Mouse (Mus musculus) liver, embryonic 12.5 days (tissue): ENCODE results near the gene Hes7. TPM values are rescaled to one million over a fixed set of nuclear protein-coding genes. Genes with fewer than 3 reads are reported as not detected.

Experiments
- ATAC-seq: fragments of 200-750 bp; cut with Nextera tagmentation; 2 replicates; pipeline ENCODE4 v1.8.0; 2017; ENCODE audit warnings: moderate number of reproducible peaks, mild to moderate bottlenecking, moderate library complexity
- H3K27ac ChIP-seq: fragments of 300-500 bp; sonication (generic); 2 replicates; pipeline ENCODE4 v1.5.1; 2016; ENCODE audit warnings: mild to moderate bottlenecking
- H3K27me3 ChIP-seq: fragments of 300-500 bp; sonication (generic); replicated peaks from 2 replicates; pipeline ENCODE4 v1.6.1; 2016; ENCODE audit warnings: mild to moderate bottlenecking, moderate library complexity
- H3K36me3 ChIP-seq: fragments of 300-500 bp; sonication (generic); 2 replicates; pipeline ENCODE4 v1.6.1; 2016; ENCODE audit warnings: mild to moderate bottlenecking, moderate library complexity
- H3K4me1 ChIP-seq: fragments of 300-500 bp; sonication (generic); 2 replicates; pipeline ENCODE4 v1.6.1; 2016
- H3K4me2 ChIP-seq: fragments of 300-500 bp; sonication (generic); 2 replicates; pipeline ENCODE4 v1.6.1; 2016; ENCODE audit warnings: mild to moderate bottlenecking, moderate library complexity
- H3K4me3 ChIP-seq: fragments of 300-500 bp; sonication (generic); 2 replicates; pipeline ENCODE4 v1.5.1; 2016; ENCODE audit warnings: mild to moderate bottlenecking, moderate library complexity
- H3K9ac ChIP-seq: fragments of 300-500 bp; sonication (generic); 2 replicates; pipeline ENCODE4 v1.6.1; 2016; ENCODE audit warnings: mild to moderate bottlenecking, moderate library complexity
- H3K9me3 ChIP-seq: fragments of 300-500 bp; sonication (generic); replicated peaks from 2 replicates; pipeline ENCODE4 v1.6.1; 2016; ENCODE audit warnings: mild to moderate bottlenecking, moderate library complexity
- WGBS: fragments of 180-500 bp; shearing (Covaris S2); methylation state at CpG from one replicate; pipeline ENCODE4 v1.1.7; 2016; ENCODE audit not compliant: insufficient replicate concordance; 5-methylcytosine and 5-hydroxymethylcytosine counted together
- polyA plus RNA-seq: library from polyadenylated mRNA; unstranded; fragments of >200 nt; fragmentation: Nextera tagmentation; extraction: Ambion mirVana; gene quantifications from 2 replicates; pipeline ENCODE4 v1.2.1, GENCODE M21; 2016

The Hes7 gene
- polyA plus RNA-seq, 1 experiment from 2014 or later = 0.46 TPM

DNA sequence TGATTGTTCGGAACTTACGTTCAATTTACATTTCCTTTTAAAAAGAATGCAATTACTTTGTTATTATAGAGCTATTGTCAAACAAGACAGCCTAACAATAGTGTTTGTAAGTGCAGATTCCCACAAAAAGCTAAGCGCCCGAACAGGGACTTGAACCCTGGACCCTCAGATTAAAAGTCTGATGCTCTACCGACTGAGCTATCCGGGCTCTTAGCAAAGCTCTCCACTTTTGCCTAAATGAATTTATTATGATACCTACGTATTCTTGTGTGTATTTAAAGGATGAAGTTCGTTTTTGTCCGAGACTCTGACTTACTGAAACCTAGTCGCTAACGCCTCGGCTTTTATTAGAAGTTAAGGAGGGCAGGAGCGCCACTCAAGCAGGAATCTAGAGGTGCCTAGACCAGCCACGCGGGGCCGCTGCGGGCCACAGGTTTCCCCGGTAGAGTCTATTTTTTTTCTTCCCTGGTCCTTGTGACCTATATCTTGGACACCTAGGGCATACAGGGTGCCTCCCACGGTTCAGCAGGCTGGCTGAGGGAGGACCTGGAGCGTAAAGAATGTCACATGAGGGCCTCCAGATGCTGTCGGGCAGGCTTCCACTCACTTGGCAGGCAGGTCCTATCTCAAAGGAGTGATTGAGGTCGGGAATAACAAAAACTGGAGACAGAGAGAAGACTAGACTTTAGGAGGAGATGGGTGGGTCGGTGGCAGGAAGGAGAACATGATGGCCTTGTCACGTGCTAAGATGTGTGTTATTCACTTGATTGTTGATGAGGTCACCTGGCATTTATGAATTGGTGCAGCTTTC lies 5.0 kb downstream of the Hes7 start:
- Histone ChIP-seq H3K36me3 (no peaks in the 10 kb centered on the region), H3K9ac (peak overlapping the region; percentile 63), H3K9me3 (no peaks in the 10 kb centered on the region), H3K27ac (peak overlapping the region; percentile 52; the same call in 1 of the 2 replicates), H3K27me3 (peaks cover 61% of the 10 kb centered on the region), H3K4me3 (peak overlapping the region; percentile 64), H3K4me1 (peaks cover 49% of the 10 kb centered on the region), H3K4me2 (peak overlapping the region; percentile 90)
- under 1% methylated on average over 24 of the region's 24 CpGs for WGBS
- peak; percentile 49 for ATAC-seq

GRCm38 (mm10) chr11:69125852-69125918 lies 5.5 kb downstream of the Hes7 start, which contains the start of gene Aloxe3:
Aloxe3 (plus strand) TSS chr11:69125896.
- Histone ChIP-seq H3K9me3 (no peaks in the 10 kb centered on the region), H3K4me3 (peak within 1 kb of the TSS; percentile 64), H3K4me2 (peak within 1 kb of the TSS; percentile 90), H3K36me3 (no peaks in the 10 kb centered on the region), H3K4me1 (peaks cover 45% of the 10 kb centered on the region), H3K9ac (peak within 1 kb of the TSS; percentile 63), H3K27ac (peak within 1 kb of the TSS; percentile 52; the same call in 1 of the 2 replicates), H3K27me3 (peaks cover 57% of the 10 kb centered on the region)
- ATAC-seq = no peak
- 7% methylated on average over 3 of the region's 3 CpGs for WGBS

DNA sequence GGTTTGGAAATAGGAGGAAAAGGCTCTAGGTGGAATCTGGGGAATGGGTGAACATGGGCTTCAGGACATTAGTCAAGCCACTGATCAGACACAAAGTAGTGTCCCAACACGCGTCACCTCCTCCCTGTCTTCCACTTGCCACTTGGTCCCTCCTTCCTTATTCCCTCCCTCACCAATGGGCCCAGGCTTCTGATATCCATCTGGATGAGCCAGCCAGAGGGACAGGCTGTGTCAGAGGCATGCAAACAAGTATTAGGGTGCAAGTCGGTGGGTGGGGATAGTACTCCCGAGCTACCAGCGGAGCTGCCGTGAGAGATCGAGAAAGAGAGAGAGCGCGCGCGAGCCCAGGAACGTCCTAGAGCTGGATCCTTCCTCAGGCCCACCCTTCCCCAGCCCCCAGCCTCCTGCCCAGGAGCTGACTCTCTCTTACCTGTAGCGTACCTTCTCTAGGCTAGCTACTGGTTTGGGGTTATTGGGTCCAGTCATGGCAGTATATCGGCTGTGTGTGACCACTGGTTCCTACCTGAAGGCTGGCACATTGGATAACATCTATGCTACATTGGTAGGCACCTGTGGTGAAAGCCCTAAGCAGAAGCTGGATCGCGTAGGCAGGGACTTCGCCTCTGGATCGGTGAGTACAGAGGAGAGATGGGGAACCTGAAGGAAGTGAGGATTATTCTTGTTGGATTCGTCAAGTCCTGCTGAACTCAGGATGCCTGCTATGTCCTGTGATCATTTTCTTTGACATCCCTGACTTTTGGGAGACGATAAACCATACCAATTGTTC lies 5.9 kb downstream of the Hes7 start:
- Histone ChIP-seq H3K27me3 (peaks cover 53% of the 10 kb centered on the region), H3K4me3 (peak overlapping the region; percentile 64), H3K4me2 (peak overlapping the region; percentile 90), H3K36me3 (no peaks in the 10 kb centered on the region), H3K9ac (peak overlapping the region; percentile 63), H3K27ac (no peak overlapping the region), H3K4me1 (peaks cover 40% of the 10 kb centered on the region), H3K9me3 (no peaks in the 10 kb centered on the region)
- 16% methylated on average over 20 of the region's 20 CpGs for WGBS
- no peak for ATAC-seq

DNA sequence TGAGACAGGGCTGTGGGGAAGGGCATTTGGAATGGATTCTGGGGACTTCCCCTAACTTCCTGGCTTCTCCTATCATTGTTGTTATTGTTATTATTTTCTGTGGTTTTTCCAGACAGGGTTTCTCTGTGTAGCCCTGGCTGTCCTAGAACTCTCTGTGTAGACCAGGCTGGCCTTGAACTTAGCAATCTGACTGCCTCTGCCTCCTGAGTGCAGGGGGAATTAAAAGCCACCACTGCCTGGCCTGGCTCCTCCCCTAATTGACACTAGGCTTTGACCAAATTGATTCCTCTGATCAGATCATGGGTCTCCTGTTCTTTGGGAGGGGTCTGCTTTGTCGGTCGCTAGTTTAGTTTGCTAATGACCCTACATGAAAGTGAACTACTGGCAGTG lies 6.5 kb downstream of the Hes7 start:
- no peak overlapping the region for H3K27ac ChIP-seq
- ATAC-seq = no peak
- H3K36me3 ChIP-seq = no peaks in the 10 kb centered on the region
- 56% methylated on average over 2 of the region's 2 CpGs for WGBS
- no peaks in the 10 kb centered on the region for H3K9me3 ChIP-seq
- peak overlapping the region; percentile 64; the same call in 1 of the 2 replicates for H3K4me3 ChIP-seq
- H3K27me3 ChIP-seq = peaks cover 50% of the 10 kb centered on the region
- H3K4me1 ChIP-seq = peaks cover 35% of the 10 kb centered on the region
- no peak overlapping the region for H3K9ac ChIP-seq
- peak overlapping the region; percentile 90 for H3K4me2 ChIP-seq

DNA sequence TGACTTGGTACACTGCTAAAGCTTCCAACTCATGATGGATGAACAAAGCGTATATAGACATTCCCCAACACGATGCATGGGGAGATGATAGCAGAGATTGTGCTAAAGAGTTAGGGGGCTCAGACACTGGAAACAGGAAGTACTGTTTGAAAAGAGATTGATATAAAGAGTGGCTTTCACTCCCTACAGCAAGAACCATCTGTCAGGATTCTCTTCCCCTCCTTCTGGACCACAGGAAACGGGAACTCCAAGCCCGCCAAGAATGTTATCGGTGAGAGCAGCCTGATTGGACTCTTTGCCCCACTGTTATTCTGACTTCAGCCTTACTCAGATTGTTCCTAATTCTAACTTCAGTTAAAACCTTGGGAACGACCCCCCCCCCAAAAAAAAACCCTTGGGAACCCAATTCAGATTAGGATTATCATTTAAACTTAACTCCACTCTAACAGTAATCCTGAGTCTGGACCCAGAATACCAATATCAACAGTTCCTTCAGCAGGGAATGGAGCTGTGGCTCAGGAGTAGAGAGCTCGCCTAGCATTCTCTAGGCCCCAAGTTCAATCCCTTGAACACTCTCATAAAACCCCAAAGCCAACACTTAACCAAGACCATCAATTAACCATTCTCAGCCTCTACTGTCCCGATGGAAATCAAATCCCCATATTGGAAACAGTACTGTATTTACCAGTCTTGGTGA lies 8.4 kb downstream of the Hes7 start:
- Histone ChIP-seq H3K4me3 (no peak overlapping the region), H3K27me3 (peaks cover 53% of the 10 kb centered on the region), H3K9me3 (no peaks in the 10 kb centered on the region), H3K4me1 (peaks cover 21% of the 10 kb centered on the region), H3K27ac (no peak overlapping the region), H3K4me2 (no peak overlapping the region), H3K36me3 (no peaks in the 10 kb centered on the region), H3K9ac (no peak overlapping the region)
- no peak for ATAC-seq
- WGBS = 36% methylated on average over 8 of the region's 8 CpGs

GRCm38 (mm10) chr11:69133566-69133922 lies 13.3 kb downstream of the Hes7 start:
- H3K4me1 ChIP-seq = peaks cover 14% of the 10 kb centered on the region
- 31% methylated on average over 5 of the region's 5 CpGs for WGBS
- H3K27me3 ChIP-seq = peaks cover 39% of the 10 kb centered on the region
- ATAC-seq = no peak
- H3K27ac ChIP-seq = no peak overlapping the region
- H3K9ac ChIP-seq = no peak overlapping the region
- H3K36me3 ChIP-seq = no peaks in the 10 kb centered on the region
- peak overlapping the region; percentile 67 for H3K4me2 ChIP-seq
- H3K4me3 ChIP-seq = peak overlapping the region; percentile 45
- no peaks in the 10 kb centered on the region for H3K9me3 ChIP-seq

- Histone ChIP-seq H3K4me3 (peak overlapping the region; percentile 45), H3K27me3 (peaks cover 38% of the 10 kb centered on the region), H3K9ac (peak overlapping the region; percentile 45; the same call in 1 of the 2 replicates), H3K27ac (no peak overlapping the region), H3K4me1 (peaks cover 14% of the 10 kb centered on the region), H3K9me3 (no peaks in the 10 kb centered on the region), H3K4me2 (peak overlapping the region; percentile 67), H3K36me3 (no peaks in the 10 kb centered on the region)
- WGBS = 6% methylated on average over 34 of the region's 34 CpGs
- ATAC-seq = peak; percentile 42
Measured at GRCm38 (mm10) chr11:69133923-69134621, 13.9 kb downstream of the Hes7 start.

DNA sequence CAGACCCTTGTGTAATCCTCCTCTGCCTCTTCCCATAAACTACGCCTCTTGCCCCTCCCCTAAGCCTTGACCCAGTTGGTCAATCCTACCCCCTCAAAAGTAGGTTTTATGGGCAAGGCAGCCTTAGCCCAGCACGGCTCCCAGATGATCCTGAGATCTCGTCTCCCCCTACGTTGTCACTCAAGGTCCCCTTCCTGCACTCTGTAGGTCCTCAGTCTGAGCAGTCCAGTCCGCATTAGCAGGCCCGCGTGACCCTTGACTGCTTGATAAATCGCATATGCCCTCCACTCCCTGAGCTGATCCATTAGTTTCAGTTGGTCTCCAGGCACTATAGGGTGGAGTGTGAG lies 14.4 kb downstream of the Hes7 start:
- Histone ChIP-seq H3K9ac (no peak overlapping the region), H3K27me3 (peaks cover 38% of the 10 kb centered on the region), H3K36me3 (no peaks in the 10 kb centered on the region), H3K27ac (no peak overlapping the region), H3K9me3 (no peaks in the 10 kb centered on the region), H3K4me1 (peaks cover 14% of the 10 kb centered on the region), H3K4me2 (peak overlapping the region; percentile 67), H3K4me3 (peak overlapping the region; percentile 45)
- WGBS = 37% methylated on average over 8 of the region's 8 CpGs
- peak; percentile 41; the same call in 1 of the 2 replicates for ATAC-seq

- Histone ChIP-seq H3K4me3 (no peak overlapping the region), H3K9ac (no peak overlapping the region), H3K27ac (no peak overlapping the region), H3K9me3 (no peaks in the 10 kb centered on the region), H3K4me1 (peaks cover 14% of the 10 kb centered on the region), H3K36me3 (no peaks in the 10 kb centered on the region), H3K27me3 (peaks cover 38% of the 10 kb centered on the region), H3K4me2 (no peak overlapping the region)
- WGBS = 68% methylated on average over 6 of the region's 6 CpGs
- no peak for ATAC-seq
Measured at GRCm38 (mm10) chr11:69135361-69135760, 15.2 kb downstream of the Hes7 start.

GRCm38 (mm10) chr11:69147546-69147945 lies 27.3 kb downstream of the Hes7 start:
- no peak overlapping the region for H3K27ac ChIP-seq
- H3K4me1 ChIP-seq = no peaks in the 10 kb centered on the region
- peaks cover 33% of the 10 kb centered on the region for H3K27me3 ChIP-seq
- no peak overlapping the region for H3K9ac ChIP-seq
- H3K4me2 ChIP-seq = no peak overlapping the region
- no peak overlapping the region for H3K4me3 ChIP-seq
- 74% methylated on average over 7 of the region's 7 CpGs for WGBS
- H3K36me3 ChIP-seq = no peaks in the 10 kb centered on the region
- no peaks in the 10 kb centered on the region for H3K9me3 ChIP-seq
- ATAC-seq = no peak

DNA sequence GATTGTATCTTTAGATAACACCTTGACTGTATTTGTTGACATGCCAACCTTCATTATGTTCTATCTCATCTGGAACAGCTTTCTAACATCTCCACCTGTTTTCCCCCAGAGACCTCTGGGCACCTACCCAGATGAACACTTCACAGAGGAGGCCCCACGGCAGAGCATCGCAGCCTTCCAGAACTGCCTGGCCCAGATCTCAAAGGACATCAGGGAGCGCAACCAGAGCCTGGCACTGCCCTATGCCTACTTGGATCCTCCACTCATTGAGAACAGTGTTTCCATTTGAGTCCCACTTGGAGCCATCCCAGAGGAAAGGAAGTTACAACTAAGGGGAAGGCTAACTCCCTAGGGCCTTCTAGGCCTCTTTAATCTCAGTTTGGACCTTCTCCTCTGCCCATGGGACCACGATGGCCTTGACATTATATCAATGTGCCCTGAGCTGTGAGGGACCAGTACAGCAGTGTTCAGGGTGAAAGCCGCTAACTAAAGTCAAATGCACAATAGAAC lies 28.3 kb downstream of the Hes7 start:
- Histone ChIP-seq H3K4me1 (no peaks in the 10 kb centered on the region), H3K36me3 (no peaks in the 10 kb centered on the region), H3K4me3 (no peak overlapping the region), H3K4me2 (no peak overlapping the region), H3K9me3 (no peaks in the 10 kb centered on the region), H3K9ac (no peak overlapping the region), H3K27ac (no peak overlapping the region), H3K27me3 (peaks cover 35% of the 10 kb centered on the region)
- WGBS = 77% methylated on average over 5 of the region's 5 CpGs
- no peak for ATAC-seq
